Mouse (Mus musculus): ENCODE measurements around the gene Zfand6. TPM values are rescaled to one million over a fixed set of nuclear protein-coding genes. Genes with fewer than 3 reads are reported as not detected.

Zfand6 gene
- polyA plus RNA-seq, 1 experiment = 155 TPM

- TF ChIP-seq CTCF (IDR thresholded peaks at IDR 0.05; ENCODE audit: low read depth, low read length) = no peak
- TF ChIP-seq POLR2A (IDR thresholded peaks at IDR 0.05; ENCODE audit: insufficient read depth, low read length) = no peak
- TF ChIP-seq EP300 (IDR thresholded peaks at IDR 0.05; ENCODE audit: insufficient read depth, low read depth, low read length) = no peak
- H3K27me3 ChIP-seq (ENCODE audit: control insufficient read depth, insufficient read depth, low read length, poor library complexity, severe bottlenecking) = no peaks in the 10 kb centered on the region
- H3K36me3 ChIP-seq (ENCODE audit: control insufficient read depth, insufficient read depth, low read length, poor library complexity, severe bottlenecking) = no peaks in the 10 kb centered on the region; the same call in 1 of the 2 replicates
- H3K4me3 ChIP-seq (ENCODE audit: low read depth, low read length) = no peak overlapping the region
- H3K9me3 ChIP-seq (replicated peaks; ENCODE audit: control insufficient read depth, insufficient read depth, low read length, poor library complexity, severe bottlenecking) = no peaks in the 10 kb centered on the region
- no peak overlapping the region for H3K9ac ChIP-seq (ENCODE audit: low read depth, poor library complexity, severe bottlenecking)
- H3K27ac ChIP-seq (ENCODE audit: insufficient read depth, low read length) = no peak overlapping the region
- H3K4me1 ChIP-seq (ENCODE audit: control insufficient read depth, insufficient read depth, low read length) = no peaks in the 10 kb centered on the region
Observed at GRCm38 (mm10) chr7:84618951-84619350, 70.8 kb downstream of the Zfand6 start.

- Histone ChIP-seq H3K27ac (ENCODE audit: insufficient read depth, low read length) (no peak overlapping the region), H3K9ac (ENCODE audit: low read depth, poor library complexity, severe bottlenecking) (no peak overlapping the region), H3K4me3 (ENCODE audit: low read depth, low read length) (no peak overlapping the region), H3K36me3 (ENCODE audit: control insufficient read depth, insufficient read depth, low read length, poor library complexity, severe bottlenecking) (no peaks in the 10 kb centered on the region; the same call in 1 of the 2 replicates), H3K27me3 (ENCODE audit: control insufficient read depth, insufficient read depth, low read length, poor library complexity, severe bottlenecking) (no peaks in the 10 kb centered on the region), H3K4me1 (ENCODE audit: control insufficient read depth, insufficient read depth, low read length) (no peaks in the 10 kb centered on the region), H3K9me3 (replicated peaks; ENCODE audit: control insufficient read depth, insufficient read depth, low read length, poor library complexity, severe bottlenecking) (no peaks in the 10 kb centered on the region)
- no peak for TF ChIP-seq CTCF (IDR thresholded peaks at IDR 0.05; ENCODE audit: low read depth, low read length)
- no peak for TF ChIP-seq EP300 (IDR thresholded peaks at IDR 0.05; ENCODE audit: insufficient read depth, low read depth, low read length)
- TF ChIP-seq POLR2A (IDR thresholded peaks at IDR 0.05; ENCODE audit: insufficient read depth, low read length) = no peak
Observed at GRCm38 (mm10) chr7:84612445-84612844, 77.3 kb downstream of the Zfand6 start.

GRCm38 (mm10) chr7:84611609-84612008, 78.2 kb downstream of the Zfand6 start:
- H3K27me3 ChIP-seq (ENCODE audit: control insufficient read depth, insufficient read depth, low read length, poor library complexity, severe bottlenecking) = no peaks in the 10 kb centered on the region
- no peaks in the 10 kb centered on the region for H3K9me3 ChIP-seq (replicated peaks; ENCODE audit: control insufficient read depth, insufficient read depth, low read length, poor library complexity, severe bottlenecking)
- no peaks in the 10 kb centered on the region for H3K4me1 ChIP-seq (ENCODE audit: control insufficient read depth, insufficient read depth, low read length)
- H3K9ac ChIP-seq (ENCODE audit: low read depth, poor library complexity, severe bottlenecking) = no peak overlapping the region
- H3K27ac ChIP-seq (ENCODE audit: insufficient read depth, low read length) = no peak overlapping the region
- no peak for TF ChIP-seq CTCF (IDR thresholded peaks at IDR 0.05; ENCODE audit: low read depth, low read length)
- no peak for TF ChIP-seq EP300 (IDR thresholded peaks at IDR 0.05; ENCODE audit: insufficient read depth, low read depth, low read length)
- no peak for TF ChIP-seq POLR2A (IDR thresholded peaks at IDR 0.05; ENCODE audit: insufficient read depth, low read length)
- H3K4me3 ChIP-seq (ENCODE audit: low read depth, low read length) = no peak overlapping the region
- H3K36me3 ChIP-seq (ENCODE audit: control insufficient read depth, insufficient read depth, low read length, poor library complexity, severe bottlenecking) = no peaks in the 10 kb centered on the region; the same call in 1 of the 2 replicates

- Histone ChIP-seq H3K9ac (ENCODE audit: low read depth, poor library complexity, severe bottlenecking) (peak within 1 kb of the TSS; percentile 71), H3K36me3 (ENCODE audit: control insufficient read depth, insufficient read depth, low read length, poor library complexity, severe bottlenecking) (no peaks in the 10 kb centered on the region), H3K27me3 (ENCODE audit: control insufficient read depth, insufficient read depth, low read length, poor library complexity, severe bottlenecking) (no peaks in the 10 kb centered on the region), H3K4me1 (ENCODE audit: control insufficient read depth, insufficient read depth, low read length) (no peaks in the 10 kb centered on the region), H3K9me3 (replicated peaks; ENCODE audit: control insufficient read depth, insufficient read depth, low read length, poor library complexity, severe bottlenecking) (no peaks in the 10 kb centered on the region), H3K4me3 (ENCODE audit: low read depth, low read length) (peak within 1 kb of the TSS; percentile 95), H3K27ac (ENCODE audit: insufficient read depth, low read length) (peak within 1 kb of the TSS; percentile 82)
- TF ChIP-seq EP300 (IDR thresholded peaks at IDR 0.05; ENCODE audit: insufficient read depth, low read depth, low read length) (peak; percentile 58), CTCF (IDR thresholded peaks at IDR 0.05; ENCODE audit: low read depth, low read length) (no peak)
Observed at GRCm38 (mm10) chr7:84606293-84606749, 83.4 kb downstream of the Zfand6 start, which contains the start of gene Fah. Gene Fah, minus strand, starts transcription at chr7:84606722.

- Histone ChIP-seq H3K27me3 (ENCODE audit: control insufficient read depth, insufficient read depth, low read length, poor library complexity, severe bottlenecking) (no peaks in the 10 kb centered on the region), H3K9ac (ENCODE audit: low read depth, poor library complexity, severe bottlenecking) (peak overlapping the region; percentile 71), H3K4me1 (ENCODE audit: control insufficient read depth, insufficient read depth, low read length) (no peaks in the 10 kb centered on the region), H3K9me3 (replicated peaks; ENCODE audit: control insufficient read depth, insufficient read depth, low read length, poor library complexity, severe bottlenecking) (no peaks in the 10 kb centered on the region), H3K27ac (ENCODE audit: insufficient read depth, low read length) (peak overlapping the region; percentile 82), H3K4me3 (ENCODE audit: low read depth, low read length) (peak overlapping the region; percentile 95), H3K36me3 (ENCODE audit: control insufficient read depth, insufficient read depth, low read length, poor library complexity, severe bottlenecking) (no peaks in the 10 kb centered on the region)
- TF ChIP-seq CTCF (IDR thresholded peaks at IDR 0.05; ENCODE audit: low read depth, low read length) (no peak), POLR2A (IDR thresholded peaks at IDR 0.05; ENCODE audit: insufficient read depth, low read length) (no peak), EP300 (IDR thresholded peaks at IDR 0.05; ENCODE audit: insufficient read depth, low read depth, low read length) (no peak)
Observed at GRCm38 (mm10) chr7:84605704-84606292, 84.0 kb downstream of the Zfand6 start.

GRCm38 (mm10) chr7:84605033-84605687, 84.6 kb downstream of the Zfand6 start:
- no peak for TF ChIP-seq POLR2A (IDR thresholded peaks at IDR 0.05; ENCODE audit: insufficient read depth, low read length)
- peak overlapping the region; percentile 95 for H3K4me3 ChIP-seq (ENCODE audit: low read depth, low read length)
- no peaks in the 10 kb centered on the region for H3K9me3 ChIP-seq (replicated peaks; ENCODE audit: control insufficient read depth, insufficient read depth, low read length, poor library complexity, severe bottlenecking)
- peak overlapping the region; percentile 47; the same call in 1 of the 2 replicates for H3K27ac ChIP-seq (ENCODE audit: insufficient read depth, low read length)
- no peaks in the 10 kb centered on the region for H3K4me1 ChIP-seq (ENCODE audit: control insufficient read depth, insufficient read depth, low read length)
- no peaks in the 10 kb centered on the region for H3K36me3 ChIP-seq (ENCODE audit: control insufficient read depth, insufficient read depth, low read length, poor library complexity, severe bottlenecking)
- H3K9ac ChIP-seq (ENCODE audit: low read depth, poor library complexity, severe bottlenecking) = peak overlapping the region; percentile 71
- H3K27me3 ChIP-seq (ENCODE audit: control insufficient read depth, insufficient read depth, low read length, poor library complexity, severe bottlenecking) = no peaks in the 10 kb centered on the region
